Mouse (Mus musculus) Patski (cell line): ENCODE data around the gene Gm4553. TPM values are rescaled to one million over a fixed set of nuclear protein-coding genes. Genes with fewer than 3 reads are reported as not detected.
"Not testable (repeated sequence)": the region's sequence is repeated elsewhere in the genome, so short reads cannot be mapped to it uniquely, and the experiment has no call there.

Experiments
- ATAC-seq: fragments of 100-300 bp; one replicate; pipeline ENCODE4 v1.8.0; 2021
- CTCF ChIA-PET: fragments of 350-600 bp; sonication (Branson Sonifier 250); formaldehyde crosslinking; loops from one replicate; lab custom pipeline; 2022; ENCODE audit warnings: inconsistent platforms; lab: Charles Lee
- POLR2A ChIA-PET: fragments of 350-600 bp; sonication (Branson Sonifier 250); formaldehyde crosslinking; loops from one replicate; lab custom pipeline; 2022; ENCODE audit warnings: antibody characterized with exemption, inconsistent platforms; lab: Charles Lee
- DNase-seq: peaks from one replicate; pipeline ENCODE4 v3.0.0-alpha.2; 2011; ENCODE audit warnings: low read depth, low spot score
- H3K27me3 ChIP-seq: fragments of 371-371 bp; one replicate; pipeline ENCODE4 v1.5.1; 2021
- CTCF ChIP-seq: fragments of 100-300 bp; IDR thresholded peaks from one replicate; pipeline ENCODE4 v1.5.1; 2021
- in situ Hi-C: fragments of 300-500 bp; cut with MboI; formaldehyde crosslinking; loops from 3 replicates; pipeline ENCODE4 v1.11.1; 2018; ENCODE audit warnings: low pct_unique_long_range_greater_than_20kb, mixed read lengths
- polyA plus RNA-seq: library from polyadenylated mRNA; unstranded; gene quantifications from one replicate; pipeline ENCODE4 v1.2.3, GENCODE M21; 2021

Gene Gm4553
- polyA plus RNA-seq, 1 experiment from 2014 or later = not detected

GRCm38 (mm10) chr7:142134206-142134995 lies 31.1 kb downstream of the Gm4553 start:
- no peak for DNase-seq
- peaks cover 15% of the 10 kb centered on the region for H3K27me3 ChIP-seq
- TF ChIP-seq CTCF = peak; percentile 69
- in situ Hi-C loops = no loop called here
- no peak for ATAC-seq
- ChIA-PET CTCF (no interaction called here), POLR2A (interaction anchor here (0.7 kb wide), 1 partner anchor 74 kb away, joined by 4 read pairs; no protein-coding TSS in a partner anchor)

DNA sequence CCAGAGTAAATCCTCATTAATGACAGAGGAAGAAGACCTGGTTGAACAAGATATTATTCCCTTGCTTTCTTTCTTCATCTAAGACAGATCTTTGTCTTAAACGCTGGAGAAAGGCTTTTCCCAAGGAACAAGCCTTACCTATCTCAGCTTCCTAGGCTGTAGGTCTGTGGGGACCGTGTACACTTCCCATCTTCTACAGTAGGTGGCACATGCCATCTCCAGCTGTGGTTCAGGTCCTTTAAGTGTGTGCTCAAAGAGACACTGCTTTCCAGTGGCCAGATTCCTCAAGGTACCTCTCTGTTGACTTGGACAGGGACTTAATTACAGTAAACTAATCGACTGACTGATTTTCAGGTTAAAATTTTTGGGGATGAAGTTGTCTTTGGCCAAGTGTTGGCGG lies 36.7 kb downstream of the Gm4553 start:
- TF ChIP-seq CTCF = no peak
- ATAC-seq (no peak), DNase-seq (no peak)
- CTCF ChIA-PET = interaction anchor here (1.0 to 1.4 kb wide), 2 partner anchors 9 to 30 kb away, joined by 3 read pairs; no protein-coding TSS in a partner anchor
- in situ Hi-C loops = no loop called here
- POLR2A ChIA-PET = no interaction called here
- no peaks in the 10 kb centered on the region for H3K27me3 ChIP-seq

- POLR2A ChIA-PET, DNase-seq, H3K27me3 ChIP-seq, in situ Hi-C loops, ATAC-seq: not testable (repeated sequence)
- CTCF ChIA-PET = interaction anchor here (0.9 kb wide), 1 partner anchor 50 kb away, joined by 3 read pairs; no protein-coding TSS in a partner anchor
Measured at GRCm38 (mm10) chr7:142120629-142121028, 44.9 kb downstream of the Gm4553 start, which contains the start of gene Gm45618. Gene Gm45618, minus strand, starts transcription at chr7:142120729.

DNA sequence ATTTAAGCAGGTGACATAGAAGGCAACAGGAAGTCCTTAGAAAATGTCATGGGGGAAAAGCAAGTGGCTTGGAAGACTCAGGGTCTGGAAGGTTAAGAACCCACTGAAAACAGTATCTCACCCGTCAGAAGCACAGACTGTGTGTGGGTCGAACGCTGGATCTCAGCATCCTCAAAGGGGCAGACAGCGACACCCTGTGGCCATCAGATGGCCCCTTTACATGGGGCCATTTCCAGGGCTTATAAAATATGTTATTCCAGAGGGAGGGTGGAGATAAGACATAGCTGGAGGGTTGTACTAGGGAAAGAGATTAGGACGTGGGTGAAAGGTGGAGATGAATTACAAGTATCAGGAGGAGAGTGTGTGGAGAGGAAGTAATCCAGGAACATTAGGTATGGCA lies 45.9 kb downstream of the Gm4553 start:
- ATAC-seq = no peak
- no peak for DNase-seq
- in situ Hi-C loops = no loop called here
- TF ChIP-seq CTCF = peak; percentile 54
- POLR2A ChIA-PET = no interaction called here
- CTCF ChIA-PET = interaction anchor here (0.9 to 1.2 kb wide), 2 partner anchors 10 to 49 kb away, joined by 3 read pairs; no protein-coding TSS in a partner anchor
- no peaks in the 10 kb centered on the region for H3K27me3 ChIP-seq

Other genes with a start within 250 kb of the Gm4553 start
- 48.0 TPM for gene Tollip, start 247.2 kb downstream of the Gm4553 start, polyA plus RNA-seq
- 0.04 TPM for gene Brsk2, start 216.0 kb downstream of the Gm4553 start, polyA plus RNA-seq
- 35.2 TPM for gene Mob2, start 104.7 kb downstream of the Gm4553 start, polyA plus RNA-seq
- gene Dusp8, start 69.9 kb downstream of the Gm4553 start, polyA plus RNA-seq = 15.2 TPM
- gene Gm45618, start 45.0 kb downstream of the Gm4553 start, polyA plus RNA-seq = not detected
- gene Gm39115, start 29.7 kb downstream of the Gm4553 start, polyA plus RNA-seq = not detected
- not detected for gene Gm45337, start 21.1 kb downstream of the Gm4553 start, polyA plus RNA-seq
- not detected for gene Gm29735, start 8.6 kb downstream of the Gm4553 start, polyA plus RNA-seq
- gene Krtap5-2, start 10.3 kb upstream of the Gm4553 start, polyA plus RNA-seq = not detected
- gene Gm10153, start 24.6 kb upstream of the Gm4553 start, polyA plus RNA-seq = not detected
- not detected for gene Krtap5-3, start 35.6 kb upstream of the Gm4553 start, polyA plus RNA-seq
- not detected for gene Gm7579, start 46.1 kb upstream of the Gm4553 start, polyA plus RNA-seq
- not detected for gene Krtap5-5, start 64.2 kb upstream of the Gm4553 start, polyA plus RNA-seq
- not detected for gene Gm40460, start 75.3 kb upstream of the Gm4553 start, polyA plus RNA-seq
- gene Gm2431, start 92.6 kb upstream of the Gm4553 start, polyA plus RNA-seq = not detected
- gene Gm4559, start 108.6 kb upstream of the Gm4553 start, polyA plus RNA-seq = not detected
- gene Krtap5-1, start 131.4 kb upstream of the Gm4553 start, polyA plus RNA-seq = not detected
- gene Krtap5-4, start 137.8 kb upstream of the Gm4553 start, polyA plus RNA-seq = not detected
- gene Ifitm10, start 208.0 kb upstream of the Gm4553 start, polyA plus RNA-seq = 325 TPM
- 1,155 TPM for gene Gm49369, start 216.9 kb upstream of the Gm4553 start, polyA plus RNA-seq
- gene Ctsd, start 222.3 kb upstream of the Gm4553 start, polyA plus RNA-seq = 3,389 TPM